Mouse (Mus musculus) left cerebral cortex, postnatal 36 days (tissue): ENCODE measurements around the gene Upf2. TPM values are rescaled to one million over a fixed set of nuclear protein-coding genes. Genes with fewer than 3 reads are reported as not detected.
"Not testable (repeated sequence)": the region's sequence is repeated elsewhere in the genome, so short reads cannot be mapped to it uniquely, and the experiment has no call there.

Experiments used
- DNase-seq, 2 experiments: peaks; one replicate each; pipeline ENCODE4 v3.0.0; 2021 to 2022; ENCODE audit warnings: low spot score in 2 of 2, mixed read lengths in 1 of 2
- intact Hi-C: fragments of 180-260 bp; cut with DNase I; formaldehyde crosslinking; loops from one replicate; pipeline ENCODE4 v1.15.1; 2025
- total RNA-seq, 2 experiments: library from RNA; stranded (reverse); gene quantifications; 2 replicates each; pipeline ENCODE4 v1.2.3; 2021

Upf2 gene
- total RNA-seq, 2 experiments from 2014 or later, result 30.1 to 41.9 TPM

DNA sequence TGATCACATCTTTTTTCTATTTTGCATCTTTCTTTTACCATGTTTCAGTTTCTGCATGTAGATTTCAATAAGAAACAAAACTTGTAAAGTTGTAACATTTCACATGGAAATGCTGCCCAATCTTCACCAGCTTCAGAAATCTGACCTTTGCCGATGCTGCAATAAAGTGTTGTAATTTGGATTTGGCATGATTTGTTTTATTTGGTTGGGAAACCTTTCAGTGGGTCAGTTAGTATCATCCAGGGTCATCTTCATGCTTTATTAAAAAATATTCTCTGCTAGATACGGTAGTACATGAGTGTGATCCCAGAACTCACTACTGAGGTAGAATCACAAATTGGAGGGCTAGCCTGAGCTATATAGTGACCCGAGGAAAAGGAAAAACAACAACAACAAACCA lies 105.2 kb downstream of the Upf2 start:
- intact Hi-C loops, result no loop called here
- DNase-seq, result no peak

DNA sequence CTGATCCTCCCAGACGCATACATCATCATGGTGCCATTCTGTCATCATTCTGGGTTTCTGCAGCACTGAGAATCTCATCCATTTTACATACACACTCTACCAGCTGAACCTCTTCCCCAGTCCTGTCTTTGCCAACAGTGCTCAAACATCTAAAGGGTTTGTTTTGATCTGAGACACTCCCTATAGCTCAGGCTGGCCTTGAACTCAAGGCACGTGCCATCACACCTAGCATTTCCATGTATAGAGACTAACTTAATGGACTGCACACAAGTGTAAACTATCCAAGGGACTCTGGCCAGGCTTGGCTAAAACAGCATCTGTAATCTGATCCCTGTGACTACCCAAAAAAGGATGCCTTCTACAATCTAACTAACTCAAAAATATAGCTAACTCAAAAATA lies 108.0 kb downstream of the Upf2 start:
- intact Hi-C loops, result no loop called here

DNA sequence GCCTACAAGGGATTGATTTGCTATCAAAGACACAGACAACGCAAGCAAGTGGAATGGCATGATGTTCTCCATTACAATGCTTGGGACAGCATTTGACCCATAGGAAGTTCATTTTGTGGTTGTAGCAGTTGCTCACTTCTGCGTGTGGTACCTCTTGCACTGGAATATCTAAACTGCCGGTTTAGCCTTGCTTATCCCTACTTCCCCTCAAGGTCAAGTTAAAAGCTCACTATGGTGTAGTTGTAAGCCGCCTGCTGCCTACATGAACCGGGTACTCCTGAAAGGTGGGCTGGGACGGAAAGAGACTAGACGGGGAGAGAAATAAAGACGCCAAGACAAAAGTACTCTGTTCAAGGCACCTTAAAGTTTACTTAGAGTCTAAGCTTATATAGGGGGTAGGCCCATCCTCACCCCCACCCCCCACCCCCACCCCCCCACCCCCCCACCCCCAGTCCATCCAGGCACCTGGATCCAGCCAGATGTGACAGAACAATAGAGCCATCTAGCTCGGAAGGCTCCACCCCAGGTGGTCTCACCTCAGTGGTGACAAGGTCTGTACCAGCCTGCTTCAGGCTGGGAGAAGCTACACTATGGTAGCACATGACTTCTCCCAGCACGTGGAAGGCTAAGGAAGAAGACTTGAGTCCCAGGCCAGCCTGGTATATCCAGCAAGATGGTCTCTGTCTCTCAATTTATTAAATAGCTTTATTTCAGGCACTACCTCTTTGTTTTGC lies 109.0 kb downstream of the Upf2 start:
- no peak for DNase-seq
- intact Hi-C loops, result no loop called here

More for the DNA sequence above, 108.0 kb downstream of the Upf2 start:
- DNase-seq, result no peak

DNA sequence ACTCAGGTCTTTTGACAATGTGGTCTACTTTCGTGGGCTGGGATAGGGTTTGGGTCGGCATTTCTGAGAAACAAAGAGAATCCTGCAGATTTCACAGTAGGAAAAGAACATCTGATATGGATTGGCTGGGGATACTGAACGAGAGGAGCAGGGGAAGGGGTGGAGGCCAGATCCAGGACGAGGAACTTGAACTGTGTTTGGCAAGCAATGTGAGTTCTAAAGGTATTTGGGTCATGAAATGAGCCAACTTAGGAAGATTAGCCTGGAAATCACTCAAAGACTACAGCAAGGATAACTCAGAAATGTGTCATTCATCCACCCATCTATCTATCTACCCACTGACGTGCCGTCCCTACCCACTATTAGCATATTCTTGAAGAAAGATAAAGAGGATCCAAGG lies 116.1 kb downstream of the Upf2 start:
- no peak for DNase-seq
- intact Hi-C loops, result no loop called here

DNA sequence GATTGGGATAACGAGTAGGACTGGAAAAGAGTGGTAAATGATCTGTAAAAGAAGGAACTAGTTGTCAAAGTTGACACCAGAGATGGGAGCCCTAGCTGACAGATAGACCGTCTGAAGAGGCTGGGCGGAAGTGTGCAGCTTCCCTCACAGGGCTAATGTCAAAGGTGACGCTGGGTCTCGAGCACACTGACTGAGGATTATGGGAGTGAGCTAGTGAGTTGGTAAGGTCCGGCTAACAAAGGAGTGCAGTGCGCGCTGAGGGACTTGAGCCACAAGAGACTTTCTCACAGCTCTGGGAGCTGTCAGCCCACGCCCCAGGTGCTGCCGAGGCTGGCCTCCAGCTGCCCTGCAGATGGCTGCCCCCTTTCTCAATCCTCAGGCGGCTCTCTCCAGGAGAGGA lies 119.7 kb downstream of the Upf2 start:
- intact Hi-C loops, result no loop called here
- no peak for DNase-seq

DNA sequence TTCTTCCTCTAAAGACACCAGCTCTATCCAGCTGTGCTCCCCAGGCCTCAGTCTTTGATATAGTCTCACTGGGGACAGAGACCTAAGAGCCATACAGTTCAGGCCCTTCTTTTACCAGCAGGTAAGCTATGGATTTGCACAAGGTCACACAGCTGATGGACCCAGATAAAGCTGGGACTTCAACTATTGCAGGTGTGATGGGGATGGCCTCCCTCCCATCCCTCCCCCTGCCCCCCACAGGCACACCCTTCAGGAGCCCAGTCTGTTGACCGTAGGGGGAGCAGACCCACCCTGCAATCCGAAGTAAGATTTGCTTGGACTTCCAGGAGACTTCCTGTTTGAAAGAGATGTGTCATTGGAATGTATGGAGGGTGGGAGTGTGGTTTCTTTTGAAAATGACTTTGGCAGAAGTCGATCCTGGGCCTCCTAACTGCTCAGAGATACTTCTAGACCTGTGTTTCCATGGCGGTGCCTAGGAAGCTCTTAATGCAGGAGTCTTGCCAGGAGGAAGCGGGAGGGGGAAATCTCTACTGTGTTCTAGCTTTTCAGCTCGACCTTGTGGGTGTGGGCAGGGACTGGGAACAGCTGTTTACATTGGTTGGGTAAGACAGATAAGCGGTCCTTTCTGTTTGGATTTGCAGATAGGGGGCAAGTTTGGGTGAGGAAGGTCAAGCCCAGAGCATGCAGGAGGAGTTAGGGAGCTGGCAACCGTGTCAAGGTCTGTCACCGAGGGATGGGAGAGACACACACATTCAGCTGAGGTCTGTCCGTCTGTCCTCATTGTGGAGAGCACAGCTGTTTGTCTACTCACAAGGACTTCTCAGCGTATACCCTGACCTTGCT lies 120.5 kb downstream of the Upf2 start:
- intact Hi-C loops, result no loop called here
- no peak for DNase-seq

DNA sequence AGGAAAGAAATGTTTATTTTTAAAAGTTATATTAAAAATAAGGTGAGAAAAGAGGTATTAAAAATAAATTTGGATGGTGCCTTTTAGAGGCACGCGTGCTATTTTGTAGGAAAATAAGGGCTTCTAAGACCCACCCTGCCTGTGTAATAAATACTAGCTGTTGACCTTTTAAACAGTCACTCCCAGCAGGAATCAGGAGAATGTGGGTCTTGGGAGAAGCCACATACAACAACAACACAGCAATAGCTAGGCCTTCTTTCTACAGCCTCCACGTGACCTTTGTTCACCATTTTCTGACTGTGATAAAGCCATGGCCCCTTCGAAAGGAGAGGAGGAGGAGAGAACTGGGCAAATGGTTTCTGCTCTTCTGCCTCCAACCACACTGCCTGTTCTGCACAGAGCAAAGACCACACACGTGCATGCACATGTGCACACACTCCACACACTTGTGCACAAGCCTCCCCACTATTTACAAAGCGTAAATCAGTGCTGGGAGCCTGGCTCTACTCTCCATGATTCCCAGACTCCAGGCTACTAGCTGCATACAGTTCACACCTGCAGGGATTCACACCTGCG lies 121.5 kb downstream of the Upf2 start:
- intact Hi-C loops, result no loop called here
- DNase-seq, result no peak

DNA sequence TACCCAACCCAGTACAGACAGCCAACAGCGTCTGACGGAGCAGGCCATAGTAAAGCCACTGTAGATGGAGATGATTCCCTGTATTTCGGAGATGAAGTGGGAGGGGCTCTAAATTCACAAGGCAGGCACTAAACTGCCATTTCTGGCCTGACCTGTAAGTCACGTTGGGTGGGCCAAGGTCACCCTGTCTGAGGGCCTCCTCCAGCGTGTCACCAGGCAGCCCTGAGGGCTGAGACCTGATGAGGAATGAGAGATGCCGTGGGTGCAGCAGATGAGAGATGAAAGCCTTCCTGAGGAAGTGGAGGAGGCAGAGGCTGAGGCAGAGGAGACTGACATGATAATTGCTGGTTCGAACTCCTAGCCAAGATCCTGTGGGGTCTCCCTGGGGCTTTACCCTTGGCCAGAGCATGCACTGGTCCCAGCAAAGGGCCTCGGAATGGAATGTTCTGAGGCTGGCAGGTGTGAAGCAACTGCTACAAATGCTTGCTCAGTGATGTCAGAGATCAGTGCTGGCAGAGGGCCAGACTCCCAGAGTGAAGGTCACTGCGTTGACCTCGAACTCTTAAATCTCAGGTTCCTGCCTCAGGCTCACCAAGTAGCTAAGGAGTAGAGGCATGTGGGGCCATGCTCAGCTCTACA lies 123.7 kb downstream of the Upf2 start:
- DNase-seq, result no peak
- intact Hi-C loops, result no loop called here

DNA sequence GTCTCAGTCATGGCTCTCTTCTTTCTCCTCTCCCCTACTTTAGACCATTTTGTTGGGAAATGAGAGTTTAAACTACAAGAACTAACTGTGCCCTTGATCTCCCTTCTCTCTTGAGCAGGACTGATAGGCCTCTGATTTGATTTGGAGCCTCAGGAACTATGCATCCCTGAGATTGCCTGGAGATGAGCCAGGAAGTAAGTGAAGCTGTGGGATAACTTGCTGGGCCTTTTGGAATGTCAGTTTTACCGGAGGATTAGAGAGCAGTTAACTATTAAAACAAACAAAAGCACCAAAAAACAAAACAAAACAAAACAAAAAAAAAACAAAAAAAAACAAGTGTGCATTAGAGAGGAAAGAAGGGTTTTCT lies 124.2 kb downstream of the Upf2 start:
- DNase-seq, result no peak
- intact Hi-C loops, result no loop called here

DNA sequence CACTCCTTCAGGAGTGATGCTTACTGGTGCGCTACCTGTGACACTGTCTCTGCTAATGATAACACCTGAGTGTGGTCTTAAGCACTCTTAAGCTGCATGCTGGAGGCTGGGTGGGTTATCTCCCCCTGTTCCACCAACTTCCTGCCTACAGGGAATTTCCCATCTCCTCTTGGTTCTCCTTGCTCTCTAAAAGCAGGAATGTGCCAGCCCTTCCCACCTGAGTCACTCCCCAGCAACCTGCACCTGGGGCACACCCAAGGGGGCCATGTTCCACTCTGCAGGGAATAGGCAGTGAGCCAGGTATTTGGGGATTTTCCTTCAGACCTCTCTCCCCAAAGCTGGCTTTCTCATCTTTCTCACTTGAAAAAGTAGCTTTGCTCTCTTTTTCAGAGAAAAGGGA lies 128.8 kb downstream of the Upf2 start:
- intact Hi-C loops, result no loop called here
- DNase-seq, result no peak

DNA sequence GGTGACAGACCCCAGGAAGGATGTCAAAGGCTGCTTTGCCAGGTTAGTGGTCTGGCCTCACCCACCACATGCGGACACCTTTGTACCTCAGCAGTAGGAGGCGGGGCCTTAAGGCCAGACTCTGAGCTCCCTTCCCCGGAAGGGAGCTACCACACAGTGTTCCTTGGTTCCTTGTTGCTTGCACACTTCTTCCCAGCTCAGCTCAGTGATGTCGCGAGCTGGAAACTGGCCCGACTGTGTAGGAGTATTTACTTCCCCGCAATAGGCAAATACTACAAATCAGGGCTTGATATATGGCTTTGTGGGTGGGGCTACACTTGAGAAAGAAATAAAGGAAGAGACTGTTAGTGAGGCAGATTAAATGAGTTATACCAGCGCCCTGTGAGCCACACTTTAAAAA lies 129.8 kb downstream of the Upf2 start:
- no peak for DNase-seq
- intact Hi-C loops, result no loop called here

DNA sequence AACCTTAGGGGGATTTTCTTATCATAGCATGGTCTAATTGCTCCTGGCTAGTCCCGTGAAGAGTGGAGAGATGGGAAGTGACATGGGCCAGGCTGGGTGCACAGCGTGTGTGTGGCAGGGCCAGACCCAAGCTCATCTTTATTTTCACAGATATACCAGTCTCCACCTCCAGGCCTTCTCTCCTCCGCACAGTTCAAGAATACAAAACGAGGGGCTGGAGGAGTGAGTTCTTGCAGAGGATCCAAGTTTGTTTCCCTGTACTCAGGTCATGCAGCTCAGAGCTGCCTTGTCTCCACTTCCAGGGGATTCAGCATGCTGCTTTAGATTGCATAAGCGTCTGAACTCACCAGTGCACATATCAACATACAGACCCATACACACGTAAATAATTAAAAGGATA lies 131.3 kb downstream of the Upf2 start:
- DNase-seq, result no peak
- intact Hi-C loops, result no loop called here

DNA sequence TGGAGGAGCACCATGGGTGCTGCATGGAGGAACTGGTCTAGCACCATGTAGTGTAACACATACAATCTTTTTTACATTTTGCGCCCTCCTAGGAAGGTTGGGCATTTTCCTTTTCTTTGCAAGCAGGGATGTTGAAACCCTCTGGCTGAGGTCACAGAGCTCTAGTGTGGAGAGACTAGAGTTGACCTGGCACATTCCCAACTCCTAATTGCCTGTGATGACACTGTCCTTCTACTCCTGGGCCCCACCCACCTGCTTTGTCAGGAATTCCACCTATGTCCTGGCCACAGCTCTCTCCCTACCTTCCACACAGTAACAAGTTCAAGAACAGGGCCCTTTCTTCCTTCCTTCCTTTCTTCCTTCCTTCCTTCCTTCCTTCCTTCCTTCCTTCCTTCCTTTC lies 132.4 kb downstream of the Upf2 start:
- no peak for DNase-seq
- intact Hi-C loops, result no loop called here

DNA sequence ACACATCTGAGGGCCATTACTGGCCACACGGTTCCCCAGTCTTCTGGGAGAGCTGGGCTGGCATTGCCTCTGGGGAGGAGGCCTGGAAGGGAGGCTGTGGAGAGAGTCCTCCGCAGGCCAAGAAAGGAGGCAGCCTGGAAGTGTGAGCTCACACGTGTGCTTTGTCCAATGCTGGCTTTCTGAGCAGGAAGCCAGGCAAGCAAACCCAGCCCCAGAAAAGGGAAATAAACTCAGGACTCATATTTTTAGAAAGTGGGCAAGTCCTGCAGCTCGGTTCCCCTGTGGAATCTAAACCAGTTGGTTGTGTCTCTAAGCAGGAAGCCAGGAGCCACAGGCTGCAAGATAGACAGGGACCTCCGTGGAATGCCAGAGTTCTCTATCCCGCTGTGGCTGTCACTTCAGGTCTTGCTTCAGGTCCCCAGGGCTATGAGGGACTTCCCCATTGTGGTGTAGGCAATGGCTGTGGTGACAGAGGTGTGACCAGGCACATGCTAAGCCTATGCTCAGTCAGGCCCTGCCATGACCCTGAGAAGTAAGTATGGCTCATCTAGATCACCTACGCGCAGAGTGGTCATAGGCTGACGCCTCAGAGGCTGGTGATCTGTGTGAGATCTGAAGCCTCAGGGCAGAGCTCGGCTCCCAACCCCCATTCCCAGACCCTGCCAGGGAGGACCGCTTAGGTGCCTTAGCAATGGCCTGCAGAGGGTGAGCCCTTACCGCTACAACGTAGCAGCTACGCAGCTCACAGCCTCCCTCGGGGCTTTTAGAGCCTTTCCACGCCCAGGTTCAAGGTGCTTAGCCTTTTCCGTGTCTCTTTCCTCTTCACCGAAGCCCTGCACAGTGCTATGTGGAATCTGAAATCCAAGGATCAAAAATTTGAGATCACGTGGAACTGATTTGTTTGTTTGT lies 134.6 kb downstream of the Upf2 start:
- intact Hi-C loops, result no loop called here
- no peak for DNase-seq

DNA sequence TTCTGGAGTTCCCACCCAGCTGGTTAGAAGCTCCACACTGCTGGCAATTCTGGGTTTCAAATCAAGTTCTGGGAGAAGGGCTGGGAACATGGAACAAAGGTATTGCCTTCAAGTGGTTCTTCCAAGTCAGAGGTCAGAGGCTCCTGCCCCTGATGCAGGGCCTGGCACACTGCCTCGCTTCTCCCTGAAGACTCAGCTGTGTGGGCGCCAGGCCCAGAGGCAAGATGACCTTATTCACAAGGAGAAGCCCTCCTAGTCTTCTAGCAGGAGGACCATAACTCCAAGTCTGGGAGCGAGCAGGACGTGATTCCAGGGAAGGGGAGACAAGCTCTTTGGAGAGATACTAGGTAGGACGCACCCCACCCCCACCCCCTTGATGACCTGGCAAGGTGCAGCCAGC lies 135.9 kb downstream of the Upf2 start:
- intact Hi-C loops, result no loop called here
- no peak for DNase-seq

DNA sequence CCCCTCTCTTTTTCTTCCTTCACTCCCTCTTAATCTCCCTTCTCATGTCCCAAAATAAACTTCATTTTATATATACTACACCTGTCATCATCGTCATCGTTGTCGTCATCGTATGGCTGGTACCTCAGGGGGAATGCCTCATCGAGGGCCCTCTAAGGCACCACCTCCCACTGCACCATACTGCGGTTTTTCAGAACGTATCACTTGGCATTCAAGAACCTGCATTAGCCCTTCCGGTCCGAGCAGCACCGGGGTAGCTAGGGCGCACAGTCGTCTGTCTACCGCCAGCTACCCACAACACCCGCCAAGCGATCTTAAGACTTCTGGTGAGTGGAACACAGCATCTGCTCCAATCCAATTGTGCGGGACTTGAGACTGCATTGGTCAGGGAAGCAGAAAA lies 138.7 kb downstream of the Upf2 start:
- DNase-seq, intact Hi-C loops: not testable (repeated sequence)

DNA sequence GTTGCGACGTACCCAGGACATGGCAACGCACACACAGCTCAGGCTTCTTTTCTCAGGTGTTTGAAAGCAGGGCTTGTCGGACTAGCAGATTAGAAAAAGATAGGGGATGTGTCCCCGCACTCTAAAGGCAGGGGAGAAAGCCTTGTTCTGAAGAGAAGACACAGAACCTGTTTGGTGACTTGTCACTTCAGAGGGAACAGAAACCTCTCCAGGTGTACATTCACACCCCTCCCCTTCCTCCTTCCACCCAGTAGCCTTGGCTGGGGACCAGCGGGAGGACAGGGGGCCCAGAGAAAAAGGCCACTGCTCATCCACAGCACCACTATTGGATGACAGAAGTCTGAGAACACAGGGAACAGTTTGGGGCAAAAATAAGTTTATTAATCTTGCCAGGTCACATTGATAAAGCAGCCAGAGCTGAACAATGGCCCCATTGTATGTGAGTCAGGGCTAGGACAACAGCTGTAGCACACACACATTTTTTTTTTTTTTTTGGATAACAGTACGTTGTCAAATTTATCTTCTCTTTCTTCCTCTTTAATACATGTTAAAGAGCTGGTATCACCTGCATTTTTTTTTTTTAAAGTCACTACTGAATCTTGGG lies 145.9 kb downstream of the Upf2 start:
- no peak for DNase-seq
- intact Hi-C loops, result no loop called here

DNA sequence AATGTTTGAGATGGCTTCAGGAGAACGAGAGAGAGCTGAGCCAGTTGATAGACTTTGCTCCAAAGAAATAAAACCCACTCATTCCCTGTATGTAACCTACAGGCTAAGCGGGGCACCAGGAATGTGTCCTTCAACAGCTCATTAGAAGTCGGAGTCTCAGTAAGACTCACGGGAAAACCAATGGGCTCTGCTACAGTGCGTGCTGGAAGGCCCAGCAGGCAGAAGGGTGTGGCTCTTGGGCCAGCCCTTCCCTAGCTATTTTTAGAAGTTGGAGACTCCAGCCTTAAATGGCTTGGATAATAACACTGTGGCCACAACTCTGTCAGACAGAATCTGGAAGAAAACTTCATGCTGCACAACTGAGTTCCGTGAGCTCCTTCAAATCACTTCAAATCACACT lies 147.7 kb downstream of the Upf2 start:
- DNase-seq, result no peak
- intact Hi-C loops, result no loop called here

DNA sequence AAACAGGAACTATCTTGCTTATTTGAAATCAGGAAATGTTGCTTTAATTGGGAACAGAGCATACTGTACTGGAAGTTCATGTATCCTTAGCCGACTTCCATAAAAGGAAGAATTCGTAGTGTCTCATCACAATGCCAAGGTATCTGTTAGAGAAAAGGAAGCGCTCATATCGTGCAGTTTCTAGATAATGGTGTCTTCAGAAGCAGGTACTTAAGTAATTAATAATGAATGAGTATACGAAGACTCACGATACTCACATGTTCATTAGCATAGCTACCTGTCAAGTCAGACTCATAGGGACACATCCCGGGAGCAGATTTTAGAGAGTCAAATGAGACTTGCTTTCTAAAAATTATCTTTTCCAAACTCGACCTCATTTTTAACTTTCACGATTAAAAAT lies 148.2 kb downstream of the Upf2 start:
- no peak for DNase-seq
- intact Hi-C loops, result no loop called here
